Mouse (Mus musculus) cerebellum, adult 18-20 months (tissue): ENCODE measurements around the gene Shoc2.
"Not testable (repeated sequence)": the region's sequence is repeated elsewhere in the genome, so short reads cannot be mapped to it uniquely, and the experiment has no call there.

Experiments
- DNase-seq, 2 experiments: peaks; one replicate each; pipeline ENCODE4 v3.0.0; 2021

Shoc2 gene

DNA sequence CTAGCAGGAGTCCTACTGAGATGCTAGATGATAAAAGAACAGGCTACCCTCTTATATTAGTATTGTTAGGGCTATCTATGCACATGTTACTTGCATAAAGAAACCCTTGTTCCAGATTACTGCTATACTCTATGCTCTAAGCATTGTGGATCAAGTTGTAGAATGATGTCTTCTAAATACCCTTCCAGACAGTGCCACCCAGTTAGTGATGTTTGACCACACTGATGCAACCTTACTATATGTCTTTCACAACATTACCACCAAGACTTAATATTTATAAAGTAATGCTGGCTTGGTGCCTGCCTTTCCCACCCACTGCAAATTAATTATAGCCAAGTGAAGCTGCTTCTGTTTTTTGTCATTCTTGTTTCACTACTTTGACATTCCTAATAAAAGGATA is 11.1 kb upstream of the Shoc2 start:
- DNase-seq: no peak

DNA sequence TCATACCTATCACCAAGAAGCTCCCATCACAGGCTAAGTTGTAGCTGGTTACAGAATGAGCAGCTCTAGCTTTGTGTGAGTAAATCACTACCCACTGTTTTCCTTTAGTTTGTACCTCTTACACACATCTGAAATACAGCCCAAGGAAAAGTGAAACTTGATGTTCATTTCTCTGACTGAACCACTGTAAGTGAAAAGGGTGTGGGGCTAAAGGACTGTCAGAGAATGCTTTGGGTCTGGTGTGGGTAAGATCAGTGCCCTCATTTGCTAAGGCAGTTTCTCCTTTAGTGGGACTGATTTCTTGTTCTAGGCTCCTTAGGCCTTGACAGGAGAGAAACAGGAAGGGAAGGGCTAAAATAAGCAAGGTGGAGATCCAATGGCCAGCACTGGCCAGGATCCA is 10.1 kb upstream of the Shoc2 start:
- DNase-seq: no peak

DNA sequence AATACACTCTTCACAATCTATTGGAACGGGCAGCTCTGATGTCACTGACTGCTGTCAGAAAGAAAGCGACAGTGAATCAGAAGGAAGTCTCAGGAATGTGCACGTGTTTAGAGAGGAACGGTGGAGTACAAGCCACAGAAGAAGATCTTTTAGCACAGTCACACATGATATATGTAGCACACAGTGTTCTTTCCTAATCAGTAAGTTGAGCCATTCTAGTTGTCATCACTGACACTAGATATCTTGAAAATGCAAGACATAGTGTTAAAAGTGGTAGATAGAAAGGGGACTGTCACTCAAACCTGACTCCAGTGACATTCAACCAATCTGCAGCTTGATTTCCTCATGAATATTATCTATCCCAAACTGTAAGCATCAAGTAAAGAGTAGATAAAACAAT is 4.6 kb upstream of the Shoc2 start:
- no peak for DNase-seq

DNA sequence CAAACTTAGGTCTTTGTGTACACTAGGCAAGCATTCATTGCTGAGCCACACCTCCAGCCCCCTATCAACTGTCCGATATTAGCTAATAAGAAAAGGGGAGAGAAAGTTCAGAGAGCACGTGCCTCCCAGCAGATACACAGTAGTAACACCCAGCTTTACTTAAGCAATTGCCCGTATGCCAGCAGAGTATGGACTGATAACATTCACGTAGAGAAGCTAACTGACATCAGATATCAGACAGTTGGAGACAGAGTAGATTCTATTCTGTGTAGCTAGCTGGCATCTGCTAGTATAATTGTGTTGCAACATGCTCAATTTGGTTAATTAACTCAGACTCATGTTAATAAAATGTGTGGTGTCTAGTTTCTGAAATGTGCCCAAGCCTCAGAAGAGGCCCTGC is 3.0 kb upstream of the Shoc2 start:
- no peak for DNase-seq

- no peak for DNase-seq
Measured at GRCm38 (mm10) chr19:53942342-53942741, 1.8 kb upstream of the Shoc2 start.

DNA sequence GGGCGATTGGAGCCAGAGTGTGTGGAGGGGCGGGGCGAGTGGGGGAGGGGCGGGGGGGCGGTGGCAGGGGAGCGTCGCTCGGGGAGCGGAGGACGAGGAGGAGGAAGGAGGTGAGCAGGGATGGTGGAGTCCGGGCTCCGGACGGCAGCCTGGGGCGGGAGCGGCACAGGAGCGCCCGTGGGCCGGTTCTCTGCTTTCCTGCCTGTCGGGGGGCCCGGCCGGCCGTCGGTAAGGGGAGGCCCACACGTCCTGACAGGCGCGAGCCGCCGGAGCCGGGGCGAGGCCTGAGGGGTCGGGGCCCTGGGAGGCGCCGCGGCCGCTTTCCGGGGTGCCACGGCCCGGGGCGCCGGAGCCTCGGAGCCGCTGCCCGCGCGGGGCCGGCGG is 672 bp downstream of the Shoc2 start:
- no peak for DNase-seq

DNA sequence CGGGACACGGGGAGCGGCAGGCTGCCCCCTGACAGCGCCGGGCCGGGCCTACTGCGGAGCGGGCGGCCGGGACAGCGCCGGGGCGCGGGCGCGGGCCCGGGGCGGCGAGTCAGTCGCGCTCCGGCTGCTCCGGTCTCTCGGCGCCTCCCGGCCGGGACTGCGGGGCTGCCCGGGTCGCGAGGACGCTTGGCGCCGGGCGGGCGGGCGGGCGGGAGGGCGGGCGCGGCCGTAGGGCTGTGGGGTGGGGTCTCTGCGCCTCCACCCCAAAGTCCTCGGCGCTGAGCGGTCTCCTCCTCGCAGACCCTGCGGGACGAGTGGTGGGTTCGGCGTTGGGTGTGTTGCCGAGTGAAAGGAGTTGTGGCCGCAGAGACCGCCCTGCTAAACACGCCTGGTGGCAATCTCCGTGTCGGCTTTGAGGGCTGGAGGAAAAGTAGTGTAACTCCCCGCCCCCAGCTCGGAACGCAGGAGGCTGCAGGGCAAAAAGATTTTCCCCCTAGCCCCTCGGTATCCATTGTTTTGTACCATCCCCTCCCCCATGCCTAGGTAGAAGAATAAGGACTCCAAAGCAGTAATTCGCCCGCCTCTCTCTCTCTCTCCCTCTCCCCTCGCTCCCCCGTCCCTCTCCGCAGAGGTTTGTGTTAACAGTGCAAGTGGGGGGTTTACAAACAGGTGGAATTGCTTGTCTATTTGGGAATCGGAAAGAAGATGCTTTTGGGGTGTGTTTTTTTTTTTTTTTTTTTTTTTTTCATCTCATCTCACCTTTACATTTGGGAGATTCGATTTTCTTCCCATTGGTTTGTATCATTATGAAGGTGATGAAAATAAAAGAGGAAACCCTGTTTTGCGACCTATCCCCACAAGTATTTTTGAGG is 1.3 kb downstream of the Shoc2 start:
- DNase-seq: peak; percentile 52 to 57

GRCm38 (mm10) chr19:53957513-53957912 is 13.4 kb downstream of the Shoc2 start:
- DNase-seq: no peak

GRCm38 (mm10) chr19:53962511-53962910 is 18.4 kb downstream of the Shoc2 start:
- DNase-seq: no peak

GRCm38 (mm10) chr19:53964347-53964746 is 20.2 kb downstream of the Shoc2 start:
- DNase-seq: not testable (repeated sequence)

DNA sequence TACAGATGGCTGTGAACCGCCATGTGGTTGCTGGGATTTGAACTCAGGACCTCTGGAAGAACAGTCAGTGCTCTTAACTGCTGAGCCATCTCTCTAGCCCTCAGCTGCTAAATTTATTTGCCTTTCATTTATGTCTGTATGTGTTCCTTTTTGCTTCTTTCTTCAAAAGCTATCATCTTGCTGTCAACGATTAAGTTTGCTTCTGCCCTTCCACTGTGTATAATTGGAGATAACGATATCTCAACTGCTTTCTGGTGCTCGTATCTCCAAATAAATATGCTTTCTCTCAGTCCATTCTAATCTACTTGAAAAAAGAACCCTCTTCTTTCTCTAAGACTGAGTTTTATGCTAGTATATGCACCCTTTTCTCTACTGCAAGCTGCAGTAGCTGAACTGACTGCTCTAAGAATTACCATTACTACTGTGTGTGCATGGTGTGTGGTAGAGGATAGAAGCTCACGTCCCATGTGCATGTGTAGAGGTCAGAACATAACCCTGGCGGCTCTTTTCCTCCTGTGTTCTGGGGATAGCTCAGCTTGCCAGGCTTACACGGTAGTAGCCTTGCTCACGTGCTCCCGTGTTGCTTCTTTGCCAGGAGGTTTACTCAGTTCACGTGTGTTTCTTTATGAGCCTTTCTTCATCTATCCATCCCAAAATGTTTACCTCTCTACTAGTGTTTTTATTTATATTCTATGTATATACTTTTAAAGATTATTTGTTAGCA is 21.0 kb downstream of the Shoc2 start:
- no peak for DNase-seq

GRCm38 (mm10) chr19:53969226-53969625 is 25.1 kb downstream of the Shoc2 start:
- DNase-seq: no peak

GRCm38 (mm10) chr19:53971938-53972337 is 27.8 kb downstream of the Shoc2 start:
- DNase-seq: no peak

GRCm38 (mm10) chr19:53973656-53974055 is 29.6 kb downstream of the Shoc2 start:
- no peak for DNase-seq

DNA sequence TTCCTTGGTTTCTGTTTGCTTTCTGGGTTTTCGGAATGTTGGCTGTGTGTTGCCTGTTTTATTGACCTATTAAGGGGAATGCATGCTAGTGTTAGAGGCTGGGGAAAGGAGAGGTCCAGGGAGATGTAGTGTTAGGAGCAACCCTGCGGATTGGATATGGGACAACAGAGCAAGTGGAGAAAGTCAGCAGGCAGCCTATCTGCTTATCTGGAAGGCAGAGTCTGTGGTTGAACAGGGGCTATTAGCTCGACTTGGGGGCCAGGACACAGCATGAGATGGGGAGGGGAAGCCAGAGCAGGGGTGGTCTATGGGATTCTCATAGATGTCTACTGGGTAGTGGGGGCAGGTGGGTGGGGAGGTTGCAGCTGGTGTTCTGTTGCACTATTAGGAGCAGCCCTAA is 37.9 kb downstream of the Shoc2 start:
- no peak for DNase-seq

- DNase-seq: no peak
Measured at GRCm38 (mm10) chr19:53983336-53983735, 39.2 kb downstream of the Shoc2 start.

DNA sequence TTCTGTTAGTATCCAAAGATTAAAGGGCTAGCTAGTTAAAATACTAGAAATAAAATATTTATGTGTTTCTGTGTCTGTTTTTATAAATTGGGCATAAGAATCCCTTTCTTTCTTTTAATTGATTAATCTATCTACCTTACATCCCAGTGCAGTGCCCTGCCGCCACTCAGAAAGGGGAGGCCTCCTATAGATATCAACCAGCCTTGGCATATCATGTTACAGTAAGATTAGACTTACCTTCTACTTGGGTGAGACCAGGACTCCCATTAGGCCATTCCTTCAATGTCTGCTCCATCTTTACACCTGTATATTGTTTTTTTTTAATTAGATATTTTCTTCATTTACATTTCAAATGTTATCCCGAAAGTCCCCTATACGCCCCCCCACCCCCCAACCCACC is 40.5 kb downstream of the Shoc2 start:
- DNase-seq: no peak

DNA sequence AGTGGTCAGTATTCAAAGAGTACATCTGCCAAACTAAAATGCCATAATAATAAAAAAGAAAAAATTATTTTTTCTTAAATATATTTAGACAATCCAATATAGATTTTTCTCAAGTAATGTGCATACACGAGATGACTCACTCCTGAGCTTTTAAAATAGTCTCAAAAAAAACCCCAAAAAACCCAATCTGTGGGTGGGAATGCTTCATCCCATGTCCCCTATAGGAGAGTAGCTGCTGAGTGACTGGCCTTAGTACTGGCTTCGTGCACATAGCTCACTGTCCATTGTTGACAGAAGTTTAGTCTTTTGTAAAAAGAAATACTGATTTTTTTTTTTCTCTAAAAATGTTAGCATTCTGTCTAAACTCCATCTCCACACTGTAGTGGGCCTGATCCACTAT is 46.4 kb downstream of the Shoc2 start:
- DNase-seq: no peak

GRCm38 (mm10) chr19:53993860-53994259 is 49.8 kb downstream of the Shoc2 start:
- DNase-seq: no peak

GRCm38 (mm10) chr19:53994276-53994675 is 50.2 kb downstream of the Shoc2 start:
- DNase-seq: peak; percentile 19 to 33

GRCm38 (mm10) chr19:54010973-54011372 is 66.9 kb downstream of the Shoc2 start:
- DNase-seq: no peak

- no peak for DNase-seq
Measured at GRCm38 (mm10) chr19:54014999-54015398, 70.9 kb downstream of the Shoc2 start.

DNA sequence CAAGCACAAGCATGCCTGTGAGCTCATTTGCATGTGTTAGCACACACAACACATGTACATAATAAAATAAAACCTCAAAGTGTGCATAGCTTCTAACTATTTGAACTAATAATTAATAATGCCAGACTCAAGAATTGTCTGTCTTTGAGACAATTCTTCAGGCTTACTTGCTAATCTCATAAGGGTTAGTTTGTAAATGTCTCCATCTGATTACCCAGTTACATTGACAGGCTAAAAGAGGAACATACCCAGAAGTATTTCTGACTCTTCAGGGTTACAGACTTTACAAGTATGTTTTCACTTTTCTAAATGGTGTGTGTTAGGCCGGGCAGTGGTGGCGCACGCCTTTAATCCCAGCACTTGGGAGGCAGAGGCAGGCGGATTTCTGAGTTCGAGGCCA is 71.4 kb downstream of the Shoc2 start:
- DNase-seq: no peak

DNA sequence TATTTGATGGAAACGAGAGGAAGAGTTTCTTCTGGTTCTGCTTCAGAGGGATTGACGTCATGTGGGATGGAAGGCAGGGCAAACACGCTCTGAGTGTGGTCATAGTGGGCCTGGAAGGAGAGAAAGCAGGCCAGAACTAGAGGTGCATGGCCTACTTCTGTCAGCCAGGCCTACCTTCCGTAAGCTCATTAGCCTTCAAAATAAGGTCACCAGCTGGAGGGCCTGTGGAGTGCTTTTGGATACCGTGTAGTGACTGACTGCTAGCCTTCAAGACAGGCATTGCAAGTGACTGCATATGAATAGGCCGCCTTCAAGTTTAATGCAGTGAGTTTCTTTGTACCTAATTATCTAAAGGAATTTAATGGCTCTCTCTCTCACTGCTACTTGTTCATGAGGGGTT is 91.0 kb downstream of the Shoc2 start:
- DNase-seq: peak in 1 of 2 experiments; percentile 38
